Mouse (Mus musculus): ENCODE measurements around the gene Gbf1. TPM values are rescaled to one million over a fixed set of nuclear protein-coding genes. Genes with fewer than 3 reads are reported as not detected.
"Not testable (repeated sequence)": the region's sequence is repeated elsewhere in the genome, so short reads cannot be mapped to it uniquely, and the experiment has no call there.

The Gbf1 gene
- polyA plus RNA-seq, 1 experiment = 51.5 TPM

DNA sequence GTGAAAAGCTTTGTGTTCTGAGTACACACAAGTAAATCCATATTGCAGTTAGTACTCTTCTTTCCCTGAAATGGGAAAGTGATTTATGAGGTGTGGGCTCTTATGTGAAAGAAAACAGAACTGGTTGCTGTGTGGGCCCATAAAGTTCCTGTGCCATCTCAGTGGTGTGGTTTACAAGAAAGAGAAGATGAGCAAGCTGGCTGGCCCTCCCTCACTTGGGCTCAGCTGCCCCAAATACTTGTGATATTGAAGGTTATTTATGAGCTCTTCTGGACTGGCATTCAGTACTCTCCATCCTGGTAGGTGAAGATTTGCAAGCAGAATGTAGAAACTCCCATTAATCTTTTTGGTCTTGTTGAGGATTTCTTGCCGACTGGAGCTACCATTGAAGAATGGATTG, 64.4 kb downstream of the Gbf1 start:
- no peaks in the 10 kb centered on the region for H3K27me3 ChIP-seq (ENCODE audit: control insufficient read depth, insufficient read depth, low read length, poor library complexity, severe bottlenecking)
- no peaks in the 10 kb centered on the region for H3K36me3 ChIP-seq (ENCODE audit: control insufficient read depth, insufficient read depth, low read length, poor library complexity, severe bottlenecking)
- H3K27ac ChIP-seq (ENCODE audit: insufficient read depth, low read length) = no peak overlapping the region
- no peak overlapping the region for H3K4me3 ChIP-seq (ENCODE audit: low read depth, low read length)
- H3K9me3 ChIP-seq (replicated peaks; ENCODE audit: control insufficient read depth, insufficient read depth, low read length, poor library complexity, severe bottlenecking) = no peaks in the 10 kb centered on the region; the same call in 1 of the 2 replicates
- H3K9ac ChIP-seq (ENCODE audit: low read depth, poor library complexity, severe bottlenecking) = no peak overlapping the region
- TF ChIP-seq POLR2A (IDR thresholded peaks at IDR 0.05; ENCODE audit: insufficient read depth, low read length) (no peak), EP300 (IDR thresholded peaks at IDR 0.05; ENCODE audit: insufficient read depth, low read depth, low read length) (no peak), CTCF (IDR thresholded peaks at IDR 0.05; ENCODE audit: low read depth, low read length) (no peak)
- H3K4me1 ChIP-seq (ENCODE audit: control insufficient read depth, insufficient read depth, low read length) = no peaks in the 10 kb centered on the region

DNA sequence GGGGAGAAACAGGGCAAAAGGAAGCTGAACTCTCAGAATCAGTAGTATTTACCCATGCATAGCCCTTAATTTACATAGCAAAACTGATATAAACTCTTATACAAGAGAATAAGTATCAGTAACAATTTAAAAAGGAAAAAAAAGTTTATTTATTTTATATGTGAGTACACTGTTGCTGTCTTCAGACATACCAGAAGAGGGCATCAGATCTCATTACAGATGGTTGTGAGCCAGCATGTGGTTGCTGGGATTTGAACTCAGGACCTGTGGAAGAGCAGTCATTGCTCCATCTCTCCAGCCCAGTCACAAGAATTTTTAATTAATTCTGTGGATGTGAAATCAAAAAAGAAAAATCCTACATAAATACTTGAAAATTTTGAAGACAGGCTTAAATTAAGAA, 65.0 kb downstream of the Gbf1 start:
- H3K27me3 ChIP-seq (ENCODE audit: control insufficient read depth, insufficient read depth, low read length, poor library complexity, severe bottlenecking); H3K4me1 ChIP-seq (ENCODE audit: control insufficient read depth, insufficient read depth, low read length); H3K27ac ChIP-seq (ENCODE audit: insufficient read depth, low read length); H3K36me3 ChIP-seq (ENCODE audit: control insufficient read depth, insufficient read depth, low read length, poor library complexity, severe bottlenecking); H3K4me3 ChIP-seq (ENCODE audit: low read depth, low read length); H3K9ac ChIP-seq (ENCODE audit: low read depth, poor library complexity, severe bottlenecking); H3K9me3 ChIP-seq (replicated peaks; ENCODE audit: control insufficient read depth, insufficient read depth, low read length, poor library complexity, severe bottlenecking): not testable (repeated sequence)

DNA sequence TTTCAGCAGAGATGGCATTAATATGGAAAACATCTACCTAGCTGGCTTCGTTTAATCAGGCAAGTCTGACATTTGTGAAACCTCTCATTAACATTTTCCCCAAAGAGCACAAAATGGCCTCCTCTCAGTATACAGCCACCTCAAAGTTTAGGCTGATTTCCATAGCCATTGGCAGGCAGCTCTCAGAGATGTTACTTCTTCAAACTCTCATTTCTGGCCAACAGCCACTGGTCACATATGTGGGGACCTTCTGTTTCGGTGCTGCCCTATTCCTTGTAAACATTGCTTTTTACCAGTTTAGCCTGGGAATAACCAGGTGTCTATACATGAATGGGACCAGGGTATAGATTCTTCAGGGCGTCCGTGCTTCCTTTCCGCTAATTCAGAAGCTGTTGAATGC, 67.8 kb downstream of the Gbf1 start:
- no peak for TF ChIP-seq POLR2A (IDR thresholded peaks at IDR 0.05; ENCODE audit: insufficient read depth, low read length)
- TF ChIP-seq EP300 (IDR thresholded peaks at IDR 0.05; ENCODE audit: insufficient read depth, low read depth, low read length) = no peak
- no peak for TF ChIP-seq CTCF (IDR thresholded peaks at IDR 0.05; ENCODE audit: low read depth, low read length)
- H3K9me3 ChIP-seq (replicated peaks; ENCODE audit: control insufficient read depth, insufficient read depth, low read length, poor library complexity, severe bottlenecking) = no peaks in the 10 kb centered on the region; the same call in 1 of the 2 replicates
- H3K36me3 ChIP-seq (ENCODE audit: control insufficient read depth, insufficient read depth, low read length, poor library complexity, severe bottlenecking) = no peaks in the 10 kb centered on the region
- no peak overlapping the region for H3K27ac ChIP-seq (ENCODE audit: insufficient read depth, low read length)
- no peak overlapping the region for H3K4me3 ChIP-seq (ENCODE audit: low read depth, low read length)
- H3K4me1 ChIP-seq (ENCODE audit: control insufficient read depth, insufficient read depth, low read length) = no peaks in the 10 kb centered on the region
- H3K9ac ChIP-seq (ENCODE audit: low read depth, poor library complexity, severe bottlenecking) = no peak overlapping the region
- no peaks in the 10 kb centered on the region for H3K27me3 ChIP-seq (ENCODE audit: control insufficient read depth, insufficient read depth, low read length, poor library complexity, severe bottlenecking)

DNA sequence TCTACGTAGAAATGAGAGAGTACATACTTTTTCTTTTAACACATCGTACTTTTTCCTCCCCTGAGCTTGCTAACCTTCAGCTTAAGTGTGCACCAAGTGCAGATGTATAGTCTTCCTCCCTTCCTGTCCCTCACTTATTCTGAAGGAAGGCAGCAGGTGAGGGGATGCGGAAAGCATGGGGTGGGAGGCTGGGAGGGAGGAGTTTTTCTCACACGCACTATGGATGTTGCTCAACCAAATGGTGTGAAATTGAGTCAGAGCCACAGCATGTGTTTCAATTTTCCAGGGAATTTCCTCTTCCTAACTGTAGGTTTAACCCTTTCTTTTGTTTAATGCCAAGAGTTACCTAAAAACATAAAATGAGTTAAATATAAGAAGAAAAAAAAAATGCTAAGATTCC, 70.8 kb downstream of the Gbf1 start:
- H3K27me3 ChIP-seq (ENCODE audit: control insufficient read depth, insufficient read depth, low read length, poor library complexity, severe bottlenecking) = no peaks in the 10 kb centered on the region
- no peaks in the 10 kb centered on the region for H3K4me1 ChIP-seq (ENCODE audit: control insufficient read depth, insufficient read depth, low read length)
- H3K36me3 ChIP-seq (ENCODE audit: control insufficient read depth, insufficient read depth, low read length, poor library complexity, severe bottlenecking) = no peaks in the 10 kb centered on the region
- H3K27ac ChIP-seq (ENCODE audit: insufficient read depth, low read length) = no peak overlapping the region
- H3K9me3 ChIP-seq (replicated peaks; ENCODE audit: control insufficient read depth, insufficient read depth, low read length, poor library complexity, severe bottlenecking) = no peaks in the 10 kb centered on the region; the same call in 1 of the 2 replicates
- TF ChIP-seq EP300 (IDR thresholded peaks at IDR 0.05; ENCODE audit: insufficient read depth, low read depth, low read length) = no peak
- TF ChIP-seq POLR2A (IDR thresholded peaks at IDR 0.05; ENCODE audit: insufficient read depth, low read length) = no peak
- TF ChIP-seq CTCF (IDR thresholded peaks at IDR 0.05; ENCODE audit: low read depth, low read length) = no peak
- H3K4me3 ChIP-seq (ENCODE audit: low read depth, low read length) = no peak overlapping the region
- no peak overlapping the region for H3K9ac ChIP-seq (ENCODE audit: low read depth, poor library complexity, severe bottlenecking)

DNA sequence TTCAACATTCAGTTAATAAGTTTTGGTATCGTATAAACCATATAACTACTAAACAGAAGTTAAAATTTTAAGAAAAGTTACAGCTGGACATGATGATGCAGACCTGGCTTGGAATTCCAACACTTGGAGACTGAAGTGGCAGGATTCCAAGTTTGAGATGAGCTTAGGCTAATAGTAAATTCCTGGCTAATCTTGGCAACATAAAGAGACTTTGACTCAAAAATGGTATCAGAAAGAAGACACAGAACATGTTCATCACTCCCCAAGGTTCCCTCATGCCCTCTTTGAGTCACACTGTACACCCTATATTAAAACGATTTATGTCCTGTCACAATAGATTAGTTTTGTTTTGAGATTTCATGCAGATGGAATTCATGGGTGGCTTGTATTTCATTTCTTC, 72.6 kb downstream of the Gbf1 start:
- Histone ChIP-seq H3K27me3 (ENCODE audit: control insufficient read depth, insufficient read depth, low read length, poor library complexity, severe bottlenecking) (no peaks in the 10 kb centered on the region), H3K4me3 (ENCODE audit: low read depth, low read length) (no peak overlapping the region), H3K36me3 (ENCODE audit: control insufficient read depth, insufficient read depth, low read length, poor library complexity, severe bottlenecking) (no peaks in the 10 kb centered on the region), H3K4me1 (ENCODE audit: control insufficient read depth, insufficient read depth, low read length) (no peaks in the 10 kb centered on the region), H3K9ac (ENCODE audit: low read depth, poor library complexity, severe bottlenecking) (no peak overlapping the region), H3K9me3 (replicated peaks; ENCODE audit: control insufficient read depth, insufficient read depth, low read length, poor library complexity, severe bottlenecking) (no peaks in the 10 kb centered on the region), H3K27ac (ENCODE audit: insufficient read depth, low read length) (no peak overlapping the region)
- TF ChIP-seq POLR2A (IDR thresholded peaks at IDR 0.05; ENCODE audit: insufficient read depth, low read length) = no peak
- TF ChIP-seq EP300 (IDR thresholded peaks at IDR 0.05; ENCODE audit: insufficient read depth, low read depth, low read length) = no peak
- no peak for TF ChIP-seq CTCF (IDR thresholded peaks at IDR 0.05; ENCODE audit: low read depth, low read length)

DNA sequence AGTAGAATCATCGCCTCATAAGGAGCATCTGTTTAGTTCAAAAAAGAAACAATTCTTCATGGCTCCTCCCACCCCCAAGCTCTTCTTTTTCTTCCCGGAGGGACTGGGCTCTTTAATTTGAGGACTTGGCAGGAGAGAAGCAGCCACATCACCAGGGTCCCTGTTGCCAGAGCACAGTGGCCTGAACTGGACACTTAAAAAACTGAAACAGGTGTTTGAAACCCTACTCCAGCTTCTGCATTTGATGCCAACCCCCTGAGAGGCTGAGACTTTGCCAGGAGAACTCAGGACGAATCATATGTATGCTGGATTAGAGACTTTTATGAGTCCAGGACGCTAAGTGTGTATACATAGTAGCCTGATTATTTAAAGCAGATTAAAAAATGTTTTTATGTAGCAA, 73.2 kb downstream of the Gbf1 start:
- no peaks in the 10 kb centered on the region for H3K9me3 ChIP-seq (replicated peaks; ENCODE audit: control insufficient read depth, insufficient read depth, low read length, poor library complexity, severe bottlenecking)
- no peak overlapping the region for H3K9ac ChIP-seq (ENCODE audit: low read depth, poor library complexity, severe bottlenecking)
- TF ChIP-seq EP300 (IDR thresholded peaks at IDR 0.05; ENCODE audit: insufficient read depth, low read depth, low read length) = no peak
- no peaks in the 10 kb centered on the region for H3K27me3 ChIP-seq (ENCODE audit: control insufficient read depth, insufficient read depth, low read length, poor library complexity, severe bottlenecking)
- H3K4me3 ChIP-seq (ENCODE audit: low read depth, low read length) = no peak overlapping the region
- H3K36me3 ChIP-seq (ENCODE audit: control insufficient read depth, insufficient read depth, low read length, poor library complexity, severe bottlenecking) = no peaks in the 10 kb centered on the region
- no peaks in the 10 kb centered on the region for H3K4me1 ChIP-seq (ENCODE audit: control insufficient read depth, insufficient read depth, low read length)
- no peak overlapping the region for H3K27ac ChIP-seq (ENCODE audit: insufficient read depth, low read length)

Measured in ES-Bruce4 (cell line).